Mouse (Mus musculus): ENCODE measurements around the gene Ogfr.
A peak's percentile ranks its signal among the peaks of the same experiment; 100 is the strongest.

The Ogfr gene

GRCm38 (mm10) chr2:180589123-180589831, at the start of gene Ogfr:
TSS of gene Ogfr (plus strand) at chr2:180589245.
- DNase-seq: peak; percentile 84

GRCm38 (mm10) chr2:180543675-180544074, 45.4 kb upstream of the Ogfr start:
- DNase-seq: no peak

GRCm38 (mm10) chr2:180545046-180545445, 44.0 kb upstream of the Ogfr start:
- no peak for DNase-seq

DNA sequence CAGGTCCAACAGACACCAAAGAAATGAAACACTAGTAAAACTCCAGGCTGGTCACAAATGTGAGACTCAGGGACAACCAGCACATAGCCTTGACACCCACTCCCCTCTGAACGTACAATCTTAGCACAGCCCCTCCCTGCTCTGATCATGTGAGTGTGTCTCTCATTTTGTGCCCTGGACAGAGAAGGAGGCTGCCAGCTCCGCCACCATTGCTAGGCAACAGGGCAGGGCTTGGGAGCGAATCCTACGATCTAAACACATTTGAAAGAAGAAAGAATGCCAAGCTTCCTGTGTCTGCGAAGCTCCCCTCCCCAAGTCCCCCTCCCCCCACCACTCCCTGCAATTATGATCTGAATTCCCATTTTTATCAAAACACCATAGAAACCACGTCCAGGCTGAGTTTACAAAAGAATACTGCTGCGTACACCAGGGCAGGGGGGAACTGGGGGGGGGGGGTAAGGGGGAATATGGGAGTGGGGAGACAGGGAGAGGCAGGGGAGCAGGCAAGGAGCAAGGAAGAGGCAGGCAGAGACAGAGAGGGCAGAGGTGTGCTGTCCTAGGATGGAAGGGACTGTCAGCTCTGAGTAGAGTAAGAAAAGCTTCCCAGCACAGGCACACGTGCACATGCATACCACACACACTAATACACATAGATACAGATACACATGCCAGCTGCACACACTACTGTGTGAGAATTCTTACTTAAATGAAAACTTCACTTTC, 41.5 kb upstream of the Ogfr start:
- DNase-seq: no peak

DNA sequence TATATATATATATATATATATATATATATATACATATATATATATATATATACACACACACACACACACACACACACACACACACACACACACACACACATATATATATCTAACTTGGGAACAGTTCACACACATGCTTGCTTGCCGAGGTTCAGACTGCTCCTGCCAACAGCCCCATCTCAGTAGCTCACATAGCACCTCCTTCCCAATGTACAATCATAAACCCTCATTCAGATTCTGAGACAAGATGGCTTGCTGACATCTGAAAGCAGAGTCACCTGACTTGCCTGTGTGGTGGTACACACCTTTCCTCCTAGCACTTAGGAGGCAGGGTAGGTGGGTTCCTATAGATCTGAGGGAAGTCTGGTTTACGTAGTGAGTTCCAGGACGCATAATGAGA, 36.7 kb upstream of the Ogfr start:
- no peak for DNase-seq

GRCm38 (mm10) chr2:180555219-180555618, 33.8 kb upstream of the Ogfr start:
- DNase-seq: no peak

DNA sequence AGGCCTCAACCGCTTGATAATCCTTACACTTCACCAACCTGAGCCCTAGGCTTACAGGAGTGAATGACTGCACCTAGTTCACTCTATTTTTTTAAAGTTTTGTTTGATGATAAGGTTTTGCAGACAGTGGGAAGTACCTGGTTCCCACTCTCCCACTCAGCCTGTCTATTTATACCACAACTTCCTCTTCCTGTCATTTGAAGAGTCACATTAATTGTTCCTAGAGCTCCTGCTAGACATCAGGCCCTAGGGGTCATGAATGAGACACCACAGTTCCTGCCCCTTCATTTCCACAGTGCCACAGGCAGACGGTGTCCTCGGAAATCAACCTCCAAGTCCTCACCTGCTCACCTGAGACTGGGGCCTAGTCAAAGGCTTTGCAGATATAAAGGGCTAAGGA, 32.6 kb upstream of the Ogfr start:
- DNase-seq: no peak

GRCm38 (mm10) chr2:180560245-180560644, 28.8 kb upstream of the Ogfr start:
- DNase-seq: no peak

GRCm38 (mm10) chr2:180562146-180562545, 26.9 kb upstream of the Ogfr start:
- no peak for DNase-seq

DNA sequence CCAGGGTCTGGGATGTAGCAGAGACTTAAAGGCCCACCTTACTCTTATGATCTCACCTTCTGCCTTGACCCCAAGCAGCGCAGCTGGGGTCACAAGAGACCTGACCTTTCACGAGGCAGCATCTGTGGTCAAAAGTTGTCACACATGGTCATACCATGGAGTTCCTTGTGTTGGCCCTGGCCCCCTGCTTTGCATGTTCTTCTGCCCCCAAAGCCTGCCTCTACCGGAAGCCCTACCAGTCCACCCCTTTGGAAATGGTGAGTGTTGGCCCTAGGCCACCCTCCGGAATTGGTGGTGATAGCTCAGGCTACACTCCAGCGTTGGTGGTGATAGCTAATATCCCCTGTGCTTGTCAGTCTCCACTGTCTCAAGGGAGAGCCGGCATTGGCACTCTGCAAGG, 25.7 kb upstream of the Ogfr start:
- no peak for DNase-seq

GRCm38 (mm10) chr2:180563841-180564240, 25.2 kb upstream of the Ogfr start:
- DNase-seq: no peak

- DNase-seq: peak; percentile 31
Measured at GRCm38 (mm10) chr2:180566240-180566913, 22.7 kb upstream of the Ogfr start.

DNA sequence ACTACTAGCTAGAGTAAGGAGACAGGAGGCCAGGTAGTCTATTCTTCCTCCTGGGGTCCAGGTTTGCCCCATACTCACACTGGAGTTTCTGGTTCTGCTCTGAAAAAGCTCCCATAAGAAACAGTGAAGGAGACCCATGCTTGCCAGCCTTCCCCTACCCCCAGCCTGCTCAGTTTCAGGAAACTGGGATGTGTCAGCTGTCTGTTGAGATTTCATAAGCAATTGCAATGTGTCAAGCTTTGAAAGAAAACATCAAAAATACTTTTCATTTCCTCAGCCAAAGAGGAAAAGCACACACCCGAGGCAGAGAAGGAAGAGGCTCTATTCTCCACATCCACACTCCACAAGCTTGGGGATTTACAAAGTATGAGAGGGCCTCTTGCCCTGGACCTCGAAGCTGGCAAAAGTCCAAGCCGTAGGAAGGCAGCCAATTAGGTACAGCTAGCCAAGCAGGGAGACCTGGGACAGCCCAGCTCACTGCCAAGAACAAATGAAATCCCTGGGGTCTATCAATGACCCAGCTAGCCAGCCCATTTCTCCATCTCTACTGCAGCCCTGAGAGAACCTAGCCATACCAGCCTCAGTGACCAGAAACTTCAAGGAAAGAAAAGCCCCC, 19.9 kb upstream of the Ogfr start:
- DNase-seq: peak; percentile 23

DNA sequence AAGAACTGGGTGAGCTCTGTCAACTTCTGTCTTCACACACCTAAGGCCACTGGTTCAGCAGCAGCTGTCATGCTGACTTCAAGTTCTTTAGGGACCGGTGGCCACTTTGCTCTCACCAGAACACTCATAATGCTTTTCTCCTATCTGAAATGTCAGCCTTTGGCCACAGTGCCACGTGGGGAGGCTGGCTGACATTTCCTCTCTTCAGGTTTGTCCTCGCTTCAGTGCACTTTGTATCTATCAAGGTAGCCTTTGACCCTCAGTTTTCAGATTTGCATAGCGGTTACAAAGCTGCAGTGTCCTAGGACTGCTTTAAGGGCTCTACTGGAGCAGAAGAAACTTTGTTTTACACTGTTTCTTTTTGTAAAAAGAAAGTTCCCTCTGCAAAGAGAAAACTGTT, 12.6 kb upstream of the Ogfr start:
- DNase-seq: no peak

GRCm38 (mm10) chr2:180578686-180579085, 10.4 kb upstream of the Ogfr start:
- peak; percentile 46 for DNase-seq

DNA sequence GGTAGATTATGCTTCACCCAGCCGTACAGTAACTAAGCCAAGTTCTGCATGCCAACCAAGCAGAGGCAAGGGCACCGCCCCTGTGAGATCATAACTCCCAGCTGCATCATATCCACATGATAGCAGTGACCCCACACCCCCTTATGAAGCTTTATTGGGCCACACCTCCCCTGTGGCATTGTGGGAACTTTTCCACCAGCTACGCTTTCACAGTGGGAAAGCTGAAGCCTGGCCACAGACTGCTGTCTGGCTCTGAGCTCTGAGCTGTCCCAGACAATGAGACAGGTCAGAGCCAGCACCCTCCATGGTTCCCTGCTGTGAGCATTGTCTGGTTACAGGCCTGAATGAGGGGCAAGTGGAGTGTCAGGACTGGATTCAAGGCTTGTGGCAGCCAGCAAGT, 8.0 kb upstream of the Ogfr start, which contains the start of gene Mrgbp:
Mrgbp (plus strand) TSS at position 303 of the 400 bp plus-strand sequence.
- no peak for DNase-seq

GRCm38 (mm10) chr2:180582481-180583153, 6.4 kb upstream of the Ogfr start:
- DNase-seq: peak; percentile 97

DNA sequence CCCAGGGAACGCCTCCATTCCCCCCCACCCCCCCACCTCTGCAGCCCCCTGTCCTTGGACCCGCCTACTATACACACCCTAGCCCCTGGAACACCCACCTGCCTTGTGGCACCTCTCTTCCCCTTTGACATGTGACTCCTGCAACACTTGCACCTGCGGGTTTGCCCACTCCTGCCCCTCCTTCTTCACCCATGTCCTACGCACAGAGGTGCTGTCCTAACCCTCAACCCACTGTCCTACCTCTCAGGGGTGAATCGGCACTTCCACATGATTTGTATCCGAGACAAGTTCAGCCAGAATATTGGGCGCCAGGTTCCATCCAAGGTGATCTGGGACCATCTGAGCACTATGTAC, 5.9 kb upstream of the Ogfr start:
- no peak for DNase-seq

DNA sequence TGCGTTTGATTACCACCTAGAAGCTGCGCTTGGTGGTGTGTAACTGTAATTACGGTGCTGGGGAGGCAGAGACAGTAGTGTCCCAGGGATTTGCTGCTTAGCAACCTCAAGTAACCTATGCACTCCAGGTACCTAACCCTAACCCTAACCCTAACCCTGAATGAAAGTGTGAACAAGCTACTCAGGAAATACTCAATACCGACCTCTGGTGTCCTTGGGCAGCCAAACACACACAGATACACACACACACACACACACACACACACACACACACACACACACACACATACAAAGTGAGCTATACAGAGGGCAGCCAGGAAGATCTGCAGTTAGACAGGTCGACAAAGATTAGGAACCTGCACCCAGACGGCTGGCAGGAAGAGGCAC, 316 bp upstream of the Ogfr start:
- no peak for DNase-seq

- no peak for DNase-seq
Measured at GRCm38 (mm10) chr2:180597490-180597889, 8.4 kb downstream of the Ogfr start, which contains the start of gene Col9a3. TSS of gene Col9a3 (plus strand) at chr2:180597790.

- no peak for DNase-seq
Measured at GRCm38 (mm10) chr2:180598157-180598705, 9.2 kb downstream of the Ogfr start.

GRCm38 (mm10) chr2:180600569-180601021, 11.6 kb downstream of the Ogfr start:
- DNase-seq: peak; percentile 83

All from cerebellum, adult 9-11 months (tissue).